Mouse (Mus musculus): ENCODE data around the gene Srsf10. TPM values are rescaled to one million over a fixed set of nuclear protein-coding genes. Genes with fewer than 3 reads are reported as not detected.

Srsf10 gene
- polyA plus RNA-seq, 1 experiment from 2014 or later, result 349 TPM

GRCm38 (mm10) chr4:135885676-135886075 lies 30.1 kb downstream of the Srsf10 start:
- Histone ChIP-seq H3K9me3 (ENCODE audit: control insufficient read depth, low read length) (no peaks in the 10 kb centered on the region), H3K4me1 (ENCODE audit: control insufficient read depth, insufficient read depth, low read length) (no peaks in the 10 kb centered on the region; the same call in 1 of the 2 replicates), H3K4me2 (ENCODE audit: low read depth) (no peak overlapping the region), H3K9ac (ENCODE audit: low read length) (no peak overlapping the region), H3K27me3 (ENCODE audit: control insufficient read depth, insufficient read depth, low read length) (no peaks in the 10 kb centered on the region), H3K27ac (ENCODE audit: low read depth, low read length) (no peak overlapping the region), H3K36me3 (ENCODE audit: control insufficient read depth, insufficient read depth, low read length) (no peaks in the 10 kb centered on the region), H3K4me3 (ENCODE audit: low read depth, low read length) (no peak overlapping the region)
- WGBS, result 90% methylated on average over 12 of the region's 12 CpGs
- DNase-seq (ENCODE audit: low spot score) (no peak), ATAC-seq (ENCODE audit: insufficient read depth, low FRiP score, low TSS enrichment) (no peak)

- no peaks in the 10 kb centered on the region for H3K9me3 ChIP-seq (ENCODE audit: control insufficient read depth, low read length)
- ATAC-seq (ENCODE audit: insufficient read depth, low FRiP score, low TSS enrichment) (no peak), DNase-seq (ENCODE audit: low spot score) (no peak)
- H3K4me3 ChIP-seq (ENCODE audit: low read depth, low read length), result no peak overlapping the region
- no peaks in the 10 kb centered on the region; the same call in 1 of the 2 replicates for H3K4me1 ChIP-seq (ENCODE audit: control insufficient read depth, insufficient read depth, low read length)
- no peak overlapping the region for H3K27ac ChIP-seq (ENCODE audit: low read depth, low read length)
- H3K36me3 ChIP-seq (ENCODE audit: control insufficient read depth, insufficient read depth, low read length), result no peaks in the 10 kb centered on the region
- WGBS, result 86% methylated on average over 4 of the region's 4 CpGs
- H3K27me3 ChIP-seq (ENCODE audit: control insufficient read depth, insufficient read depth, low read length), result no peaks in the 10 kb centered on the region
- H3K9ac ChIP-seq (ENCODE audit: low read length), result no peak overlapping the region
- no peak overlapping the region for H3K4me2 ChIP-seq (ENCODE audit: low read depth)
These were observed 30.6 kb downstream of the Srsf10 start for GRCm38 (mm10) chr4:135886184-135886583.

- Histone ChIP-seq H3K9ac (ENCODE audit: low read length) (no peak overlapping the region), H3K27ac (ENCODE audit: low read depth, low read length) (no peak overlapping the region), H3K36me3 (ENCODE audit: control insufficient read depth, insufficient read depth, low read length) (no peaks in the 10 kb centered on the region), H3K9me3 (ENCODE audit: control insufficient read depth, low read length) (no peaks in the 10 kb centered on the region), H3K4me3 (ENCODE audit: low read depth, low read length) (no peak overlapping the region), H3K4me1 (ENCODE audit: control insufficient read depth, insufficient read depth, low read length) (no peaks in the 10 kb centered on the region; the same call in 1 of the 2 replicates), H3K4me2 (ENCODE audit: low read depth) (no peak overlapping the region), H3K27me3 (ENCODE audit: control insufficient read depth, insufficient read depth, low read length) (no peaks in the 10 kb centered on the region)
- ATAC-seq (ENCODE audit: insufficient read depth, low FRiP score, low TSS enrichment), result no peak
- no peak for DNase-seq (ENCODE audit: low spot score)
- WGBS, result 92% methylated on average over 24 of the region's 24 CpGs
These were observed 33.0 kb downstream of the Srsf10 start for GRCm38 (mm10) chr4:135888448-135889057.

- H3K36me3 ChIP-seq (ENCODE audit: control insufficient read depth, insufficient read depth, low read length), result no peaks in the 10 kb centered on the region
- no peak overlapping the region for H3K4me2 ChIP-seq (ENCODE audit: low read depth)
- no peak overlapping the region for H3K9ac ChIP-seq (ENCODE audit: low read length)
- DNase-seq (ENCODE audit: low spot score) (no peak), ATAC-seq (ENCODE audit: insufficient read depth, low FRiP score, low TSS enrichment) (no peak)
- WGBS, result 79% methylated on average over 7 of the region's 7 CpGs
- no peak overlapping the region for H3K4me3 ChIP-seq (ENCODE audit: low read depth, low read length)
- H3K4me1 ChIP-seq (ENCODE audit: control insufficient read depth, insufficient read depth, low read length), result no peaks in the 10 kb centered on the region; the same call in 1 of the 2 replicates
- no peak overlapping the region for H3K27ac ChIP-seq (ENCODE audit: low read depth, low read length)
- no peaks in the 10 kb centered on the region for H3K9me3 ChIP-seq (ENCODE audit: control insufficient read depth, low read length)
- no peaks in the 10 kb centered on the region for H3K27me3 ChIP-seq (ENCODE audit: control insufficient read depth, insufficient read depth, low read length)
These were observed 33.8 kb downstream of the Srsf10 start for GRCm38 (mm10) chr4:135889146-135889883.

GRCm38 (mm10) chr4:135889884-135890283 lies 34.3 kb downstream of the Srsf10 start:
- ATAC-seq (ENCODE audit: insufficient read depth, low FRiP score, low TSS enrichment), result no peak

GRCm38 (mm10) chr4:135891539-135891938 lies 36.0 kb downstream of the Srsf10 start:
- Histone ChIP-seq H3K27me3 (ENCODE audit: control insufficient read depth, insufficient read depth, low read length) (no peaks in the 10 kb centered on the region), H3K36me3 (ENCODE audit: control insufficient read depth, insufficient read depth, low read length) (no peaks in the 10 kb centered on the region), H3K4me1 (ENCODE audit: control insufficient read depth, insufficient read depth, low read length) (no peaks in the 10 kb centered on the region), H3K9ac (ENCODE audit: low read length) (no peak overlapping the region), H3K27ac (ENCODE audit: low read depth, low read length) (no peak overlapping the region), H3K4me3 (ENCODE audit: low read depth, low read length) (no peak overlapping the region), H3K9me3 (ENCODE audit: control insufficient read depth, low read length) (no peaks in the 10 kb centered on the region), H3K4me2 (ENCODE audit: low read depth) (no peak overlapping the region)
- no peak for ATAC-seq (ENCODE audit: insufficient read depth, low FRiP score, low TSS enrichment)
- DNase-seq (ENCODE audit: low spot score), result no peak
- 87% methylated on average over 2 of the region's 2 CpGs for WGBS

More at GRCm38 (mm10) chr4:135889884-135890283, 34.3 kb downstream of the Srsf10 start:
- WGBS, result 9% methylated on average over 4 of the region's 4 CpGs
- no peak overlapping the region for H3K4me3 ChIP-seq (ENCODE audit: low read depth, low read length)
- peak; percentile 81 for DNase-seq (ENCODE audit: low spot score)
- no peak overlapping the region for H3K9ac ChIP-seq (ENCODE audit: low read length)
- H3K4me1 ChIP-seq (ENCODE audit: control insufficient read depth, insufficient read depth, low read length), result no peaks in the 10 kb centered on the region
- H3K4me2 ChIP-seq (ENCODE audit: low read depth), result no peak overlapping the region
- H3K27ac ChIP-seq (ENCODE audit: low read depth, low read length), result no peak overlapping the region
- no peaks in the 10 kb centered on the region for H3K9me3 ChIP-seq (ENCODE audit: control insufficient read depth, low read length)
- no peaks in the 10 kb centered on the region for H3K27me3 ChIP-seq (ENCODE audit: control insufficient read depth, insufficient read depth, low read length)
- H3K36me3 ChIP-seq (ENCODE audit: control insufficient read depth, insufficient read depth, low read length), result no peaks in the 10 kb centered on the region

- no peaks in the 10 kb centered on the region for H3K36me3 ChIP-seq (ENCODE audit: control insufficient read depth, insufficient read depth, low read length)
- DNase-seq (ENCODE audit: low spot score) (no peak), ATAC-seq (ENCODE audit: insufficient read depth, low FRiP score, low TSS enrichment) (no peak)
- H3K4me2 ChIP-seq (ENCODE audit: low read depth), result no peak overlapping the region
- 70% methylated on average over 4 of the region's 4 CpGs for WGBS
- H3K27ac ChIP-seq (ENCODE audit: low read depth, low read length), result no peak overlapping the region
- H3K4me3 ChIP-seq (ENCODE audit: low read depth, low read length), result no peak overlapping the region
- H3K4me1 ChIP-seq (ENCODE audit: control insufficient read depth, insufficient read depth, low read length), result no peaks in the 10 kb centered on the region
- H3K9me3 ChIP-seq (ENCODE audit: control insufficient read depth, low read length), result no peaks in the 10 kb centered on the region
- H3K9ac ChIP-seq (ENCODE audit: low read length), result no peak overlapping the region
- no peaks in the 10 kb centered on the region for H3K27me3 ChIP-seq (ENCODE audit: control insufficient read depth, insufficient read depth, low read length)
These were observed 37.3 kb downstream of the Srsf10 start for GRCm38 (mm10) chr4:135892884-135893283.

GRCm38 (mm10) chr4:135895071-135895571 lies 39.6 kb downstream of the Srsf10 start, which contains the start of gene Cnr2:
TSS of gene Cnr2 (plus strand) at chr4:135895394.
- H3K27ac ChIP-seq (ENCODE audit: low read depth, low read length), result no peak within 1 kb of the TSS
- no peaks in the 10 kb centered on the region for H3K27me3 ChIP-seq (ENCODE audit: control insufficient read depth, insufficient read depth, low read length)
- WGBS, result 53% methylated on average over 8 of the region's 8 CpGs
- no peak for ATAC-seq (ENCODE audit: insufficient read depth, low FRiP score, low TSS enrichment)
- DNase-seq (ENCODE audit: low spot score), result no peak
- H3K4me1 ChIP-seq (ENCODE audit: control insufficient read depth, insufficient read depth, low read length), result no peaks in the 10 kb centered on the region
- no peak within 1 kb of the TSS for H3K9ac ChIP-seq (ENCODE audit: low read length)
- H3K36me3 ChIP-seq (ENCODE audit: control insufficient read depth, insufficient read depth, low read length), result no peaks in the 10 kb centered on the region
- no peaks in the 10 kb centered on the region for H3K9me3 ChIP-seq (ENCODE audit: control insufficient read depth, low read length)
- H3K4me3 ChIP-seq (ENCODE audit: low read depth, low read length), result no peak within 1 kb of the TSS
- no peak within 1 kb of the TSS for H3K4me2 ChIP-seq (ENCODE audit: low read depth)

- Histone ChIP-seq H3K4me2 (ENCODE audit: low read depth) (no peak overlapping the region), H3K9me3 (ENCODE audit: control insufficient read depth, low read length) (no peaks in the 10 kb centered on the region), H3K27me3 (ENCODE audit: control insufficient read depth, insufficient read depth, low read length) (no peaks in the 10 kb centered on the region), H3K4me3 (ENCODE audit: low read depth, low read length) (no peak overlapping the region), H3K27ac (ENCODE audit: low read depth, low read length) (no peak overlapping the region), H3K4me1 (ENCODE audit: control insufficient read depth, insufficient read depth, low read length) (no peaks in the 10 kb centered on the region), H3K36me3 (ENCODE audit: control insufficient read depth, insufficient read depth, low read length) (no peaks in the 10 kb centered on the region), H3K9ac (ENCODE audit: low read length) (no peak overlapping the region)
- DNase-seq (ENCODE audit: low spot score), result no peak
- 80% methylated on average over 6 of the region's 6 CpGs for WGBS
- no peak for ATAC-seq (ENCODE audit: insufficient read depth, low FRiP score, low TSS enrichment)
These were observed 40.6 kb downstream of the Srsf10 start for GRCm38 (mm10) chr4:135896157-135896556.
